Mouse (Mus musculus): ENCODE data around the gene Cyp2c50.
"Not testable (repeated sequence)": the region's sequence is repeated elsewhere in the genome, so short reads cannot be mapped to it uniquely, and the experiment has no call there.

Cyp2c50 gene

DNA sequence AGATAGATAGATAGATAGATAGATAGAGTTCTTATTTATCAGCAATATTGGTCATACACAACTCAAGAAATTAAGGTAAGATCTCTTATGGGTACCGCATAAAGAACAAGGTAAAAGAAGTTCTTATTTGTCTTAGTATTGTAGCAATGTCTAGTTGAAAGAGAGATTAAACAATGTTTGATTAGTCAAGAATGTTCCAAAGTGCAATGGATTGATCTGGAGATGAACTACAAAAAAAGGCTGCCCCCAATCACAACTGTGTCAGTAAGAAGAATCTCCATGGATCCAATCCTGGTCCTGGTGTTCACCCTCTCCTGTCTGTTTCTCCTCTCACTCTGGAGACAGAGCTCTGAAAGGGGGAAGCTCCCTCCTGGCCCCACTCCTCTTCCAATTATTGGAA is at the start of gene Cyp2c50:
TSS of gene Cyp2c50 (plus strand) at position 268 of the 400 bp plus-strand sequence.
- not testable (repeated sequence) for DNase-seq

DNA sequence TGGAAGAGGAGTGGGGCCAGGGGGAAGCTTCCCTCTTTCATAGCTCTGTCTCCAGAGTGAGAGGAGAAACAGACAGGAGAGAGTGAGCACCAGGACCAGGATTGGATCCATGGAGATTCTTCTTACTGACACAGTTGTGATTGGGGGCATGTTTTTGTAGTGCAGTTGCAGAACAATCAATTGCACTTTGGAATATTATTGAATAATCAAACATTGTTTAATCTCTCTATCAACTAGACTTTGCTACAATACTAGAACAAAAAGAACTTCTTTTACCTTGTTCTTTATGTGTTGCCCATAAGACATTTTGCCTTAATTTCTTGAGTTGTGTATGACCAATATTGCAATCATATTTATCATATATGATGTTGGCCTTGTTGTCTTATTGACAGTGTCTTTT is 15.8 kb upstream of the Cyp2c50 start, which contains the start of gene Cyp2c54:
TSS of gene Cyp2c54 (minus strand) at position 127 of the 400 bp plus-strand sequence.
- no peak for DNase-seq

DNA sequence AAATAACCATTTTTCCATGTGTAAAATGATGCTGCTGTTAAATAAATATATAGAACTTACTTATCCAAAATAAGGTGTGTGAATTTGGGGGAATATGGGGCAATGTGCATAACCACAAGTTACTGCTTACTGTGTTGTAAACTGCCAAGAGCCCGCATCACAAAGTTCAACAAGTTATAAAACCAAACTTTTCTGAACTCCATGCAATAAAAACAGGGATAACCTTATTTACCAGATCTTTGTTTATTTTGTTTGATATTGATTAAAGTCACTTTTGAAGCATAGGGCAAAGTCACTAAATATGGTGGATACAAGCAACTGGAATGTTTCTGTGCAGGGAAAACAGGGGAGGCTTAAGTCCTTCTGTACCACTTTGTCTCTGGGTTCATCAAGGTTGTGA is 1.1 kb upstream of the Cyp2c50 start:
- DNase-seq, result no peak

DNA sequence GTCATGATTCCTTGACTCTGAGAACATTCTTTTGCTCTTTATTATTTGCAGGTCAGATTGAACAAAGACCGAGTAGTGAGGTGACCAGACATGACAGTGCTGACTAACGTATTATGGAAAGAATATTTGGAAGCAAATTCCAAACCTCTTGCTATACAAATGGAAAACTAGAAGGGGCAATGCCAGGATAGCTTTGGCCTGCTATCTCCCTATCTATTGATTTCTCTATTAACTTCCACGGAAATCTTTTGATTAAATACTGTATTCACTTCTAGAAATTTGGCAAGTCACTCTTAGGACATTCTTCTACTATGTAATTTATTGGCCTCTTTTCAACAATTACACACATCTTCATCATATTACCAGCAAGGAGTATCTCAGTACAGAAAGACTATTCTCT is 1.6 kb downstream of the Cyp2c50 start:
- no peak for DNase-seq

DNA sequence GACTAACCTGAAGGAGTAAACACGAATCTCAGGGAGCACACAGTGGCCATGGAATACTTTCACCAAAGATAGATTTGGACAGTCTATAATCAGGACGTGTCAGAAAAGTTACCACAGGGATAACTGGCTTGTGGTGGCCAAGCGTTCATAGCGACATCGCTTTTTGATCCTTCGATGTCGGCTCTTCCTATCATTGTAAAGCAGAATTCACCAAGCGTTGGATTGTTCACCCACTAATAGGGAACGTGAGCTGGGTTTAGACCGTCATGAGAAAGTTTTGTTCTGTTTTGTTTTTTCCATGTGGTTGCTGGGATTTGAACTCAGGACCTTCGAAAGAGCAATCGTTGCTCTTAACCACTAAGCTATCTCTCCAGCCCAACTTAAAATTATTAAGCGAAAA is 30.1 kb downstream of the Cyp2c50 start:
- not testable (repeated sequence) for DNase-seq

DNA sequence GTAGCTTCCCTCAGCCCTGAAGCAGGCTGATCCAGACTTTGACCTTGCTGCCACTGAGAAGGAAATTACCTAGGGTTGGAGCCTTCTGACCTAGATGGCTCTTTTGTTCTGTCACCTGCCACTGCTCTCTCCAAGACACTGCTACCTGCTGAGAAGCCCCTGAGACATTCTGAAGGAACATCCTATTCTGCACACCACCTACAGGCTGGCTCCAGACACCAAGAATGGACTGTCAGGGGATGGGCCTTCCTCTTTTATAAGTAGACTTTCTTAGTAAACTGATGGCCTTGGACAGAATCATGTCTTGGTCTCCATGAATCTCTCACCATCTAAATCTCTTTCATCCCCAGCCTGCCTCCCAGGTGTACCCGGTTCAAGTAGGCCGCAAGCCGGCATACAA is 35.7 kb downstream of the Cyp2c50 start:
- DNase-seq, result not testable (repeated sequence)

DNA sequence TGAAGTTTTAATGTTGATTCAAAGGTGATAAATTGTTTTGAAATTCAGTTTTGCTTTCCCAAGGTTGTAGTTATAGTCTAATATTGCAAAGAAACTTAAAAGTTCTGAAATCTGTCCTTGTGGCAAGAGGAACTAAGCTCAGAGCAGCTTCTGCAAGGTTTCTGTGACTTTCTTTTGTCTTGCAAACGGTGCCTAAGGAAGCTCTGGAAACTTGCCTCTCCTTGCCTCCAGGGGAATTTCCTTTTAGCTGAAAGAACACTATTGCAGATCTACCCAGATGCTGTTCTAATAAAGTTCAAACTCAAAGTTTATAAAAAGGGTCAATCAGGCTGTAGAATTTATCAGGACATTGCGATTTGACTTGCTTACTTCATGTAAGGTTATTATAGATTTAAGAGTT is 37.5 kb downstream of the Cyp2c50 start:
- DNase-seq, result not testable (repeated sequence)

All from kidney, adult 11 months (tissue).